Mouse (Mus musculus) cerebellum, adult 11 months (tissue): ENCODE data around the gene Tyrobp.

Source experiments
- DNase-seq: peaks from one replicate; pipeline ENCODE4 v3.0.0; 2022

Gene Tyrobp

DNA sequence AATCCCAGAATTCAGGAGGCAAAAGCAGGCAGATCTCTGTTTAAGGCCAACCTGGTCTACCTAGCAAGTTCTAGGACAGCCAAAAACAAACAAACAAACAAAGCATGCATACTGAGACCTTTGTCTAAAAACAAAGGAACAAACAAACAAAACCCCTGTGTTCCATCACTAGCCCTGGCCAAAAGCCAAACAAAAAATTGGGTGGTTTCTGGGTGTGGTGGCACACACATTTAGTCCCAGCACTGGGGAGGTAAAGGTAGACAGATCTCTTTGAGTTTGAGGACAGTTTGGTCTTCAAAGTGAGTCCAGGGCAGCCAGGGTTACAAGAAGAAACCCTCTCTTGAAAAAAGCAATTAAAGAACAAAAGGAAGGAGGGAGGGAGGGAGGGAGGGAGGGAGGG lies 15.8 kb downstream of the Tyrobp start:
- DNase-seq = no peak

DNA sequence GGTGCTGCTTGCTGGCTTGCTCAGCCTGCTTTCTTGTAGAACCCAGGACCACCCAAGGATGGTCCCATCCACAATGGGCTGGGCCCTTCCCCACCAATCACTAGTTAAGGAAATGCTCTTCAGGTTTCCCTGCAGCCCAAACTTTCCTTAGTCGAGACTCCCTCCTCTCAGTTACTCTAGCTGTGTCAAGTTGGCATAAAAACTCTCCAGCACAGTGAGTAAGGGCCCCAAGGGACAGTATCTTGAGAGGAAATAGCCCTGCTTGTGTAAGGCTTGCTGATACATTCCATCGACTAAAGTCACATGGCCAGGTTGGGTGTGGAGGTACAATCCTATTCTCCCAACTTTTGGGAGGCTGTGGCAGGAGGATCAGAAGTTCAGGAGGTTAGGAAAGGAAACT lies 16.6 kb downstream of the Tyrobp start:
- DNase-seq = no peak

DNA sequence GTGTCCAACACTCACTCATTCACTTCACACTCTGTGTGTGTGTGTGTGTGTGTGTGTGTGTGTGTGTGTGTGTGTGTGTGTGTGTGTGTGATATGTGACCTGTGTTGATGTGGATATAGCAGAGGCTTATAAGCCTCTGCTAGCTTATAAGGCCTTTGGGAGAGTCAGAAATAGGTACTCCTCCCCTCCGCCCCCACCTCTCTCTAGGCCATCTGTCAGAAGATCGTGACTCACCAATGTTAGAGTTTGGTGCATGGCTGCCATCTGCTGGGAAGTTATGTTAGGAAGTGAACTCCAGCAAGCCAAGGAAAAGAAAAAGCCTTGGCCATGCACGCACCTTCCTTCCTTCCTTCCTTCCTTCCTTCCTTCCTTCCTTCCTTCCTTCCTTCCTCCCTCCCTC lies 18.2 kb downstream of the Tyrobp start:
- peak; percentile 88 for DNase-seq

GRCm38 (mm10) chr7:30434238-30434637 lies 20.7 kb downstream of the Tyrobp start:
- no peak for DNase-seq

DNA sequence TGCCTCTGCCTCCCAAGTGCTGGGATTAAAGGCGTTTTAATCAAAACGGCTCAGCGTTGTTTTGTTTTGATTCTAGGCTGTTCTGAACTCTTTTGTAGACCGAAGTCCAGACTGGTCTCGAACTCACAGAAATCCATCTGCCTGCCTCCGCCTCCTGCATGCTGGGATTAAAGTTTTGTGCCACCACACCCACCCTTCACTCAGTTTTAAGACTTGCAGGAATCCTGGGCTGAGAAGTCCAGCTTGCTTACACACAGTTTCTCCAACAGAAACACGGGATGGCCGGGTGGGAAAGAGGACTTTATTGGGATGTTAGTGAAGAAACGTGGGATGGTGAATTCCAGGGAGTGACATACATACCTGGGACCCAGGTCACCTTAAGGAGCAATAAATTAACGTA lies 21.1 kb downstream of the Tyrobp start:
- DNase-seq = no peak

GRCm38 (mm10) chr7:30435156-30435555 lies 21.6 kb downstream of the Tyrobp start:
- DNase-seq = no peak

GRCm38 (mm10) chr7:30436879-30437278 lies 23.3 kb downstream of the Tyrobp start:
- no peak for DNase-seq

- DNase-seq = no peak
Measured at GRCm38 (mm10) chr7:30439734-30440133, 26.2 kb downstream of the Tyrobp start.

- peak; percentile 62 for DNase-seq
Measured at GRCm38 (mm10) chr7:30440697-30441096, 27.1 kb downstream of the Tyrobp start.

GRCm38 (mm10) chr7:30443696-30444095 lies 30.1 kb downstream of the Tyrobp start:
- no peak for DNase-seq

- DNase-seq = no peak
Measured at GRCm38 (mm10) chr7:30444154-30444970, 30.8 kb downstream of the Tyrobp start.

DNA sequence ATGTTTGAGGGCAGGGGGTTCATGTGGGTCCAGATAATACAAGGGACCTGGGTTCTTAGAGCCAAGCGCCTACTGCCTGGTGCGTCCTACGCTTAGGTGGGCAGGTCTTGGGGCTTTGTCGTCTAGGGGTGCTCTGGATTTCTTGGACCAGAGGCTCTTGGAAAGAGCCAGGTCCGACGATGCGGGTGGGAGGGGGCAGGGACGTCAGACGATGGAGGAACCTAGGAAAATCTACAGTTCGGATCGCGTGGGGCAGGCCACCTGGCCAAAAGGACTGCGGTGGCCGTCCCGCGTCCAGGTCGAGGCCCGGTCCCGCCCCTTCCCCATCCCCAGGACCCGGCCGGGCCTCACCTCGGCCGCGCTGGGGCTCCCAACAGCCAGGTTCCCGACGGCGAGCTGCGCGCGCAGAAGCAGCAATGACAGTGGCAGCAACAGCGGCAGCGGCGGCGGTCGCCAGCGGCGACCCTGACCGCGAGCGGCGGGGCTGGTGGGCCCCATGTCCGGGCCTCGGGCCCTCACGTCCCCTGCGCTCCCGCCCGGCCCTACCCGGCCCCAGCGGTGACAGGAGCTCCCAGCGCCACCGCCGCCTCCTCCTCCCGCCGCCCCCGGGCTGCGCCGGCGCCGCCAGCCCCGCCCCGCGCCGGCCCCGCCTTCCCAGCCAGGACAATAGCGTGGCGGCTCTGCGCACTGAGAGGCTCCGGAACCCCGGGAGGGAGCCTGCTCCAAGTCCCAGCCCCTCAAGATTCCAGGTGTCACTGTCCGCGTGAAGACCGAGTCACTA lies 31.6 kb downstream of the Tyrobp start, which contains the start of gene Aplp1:
Gene Aplp1, minus strand, starts transcription at position 565 of the 781 bp plus-strand sequence.
- DNase-seq = peak; percentile 77

DNA sequence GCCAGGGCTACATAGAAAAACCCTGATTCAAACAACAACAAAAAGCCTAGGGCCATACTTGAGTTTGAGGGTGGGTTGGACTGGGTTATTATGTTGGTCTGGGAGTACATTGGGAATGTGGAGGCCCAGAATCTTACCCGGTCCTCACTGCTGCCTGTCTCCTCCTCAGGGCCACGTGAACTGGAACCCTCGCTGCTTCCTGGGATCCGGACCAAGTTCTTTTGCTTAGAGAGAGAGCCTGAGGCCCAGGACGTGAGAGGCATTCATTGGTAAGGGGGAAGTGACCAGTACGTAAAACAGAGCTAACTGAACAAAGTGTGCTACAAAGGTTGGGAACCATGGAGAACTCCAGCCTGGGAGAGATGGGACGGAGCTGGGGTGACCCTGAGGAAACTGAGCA lies 36.7 kb downstream of the Tyrobp start:
- DNase-seq = no peak

DNA sequence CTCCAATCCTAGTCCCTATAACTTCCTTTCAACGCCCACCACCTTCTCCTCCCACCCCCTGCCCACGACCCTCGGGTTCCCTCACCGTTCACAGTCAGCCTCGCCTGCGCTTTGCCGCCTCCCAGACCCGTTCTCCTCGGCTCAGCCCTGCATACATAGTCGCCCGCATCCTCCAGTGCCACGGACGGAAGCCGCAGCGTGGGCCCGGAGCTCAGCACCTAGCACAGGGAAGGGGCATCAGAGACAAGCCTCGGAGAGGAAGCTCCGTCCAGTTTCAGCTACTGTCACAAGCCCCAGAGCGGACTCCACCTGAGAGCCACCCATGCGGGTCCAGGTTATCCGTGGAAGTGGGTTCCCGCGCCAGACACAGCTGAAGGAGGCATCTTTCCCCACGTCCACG lies 39.8 kb downstream of the Tyrobp start:
- no peak for DNase-seq

DNA sequence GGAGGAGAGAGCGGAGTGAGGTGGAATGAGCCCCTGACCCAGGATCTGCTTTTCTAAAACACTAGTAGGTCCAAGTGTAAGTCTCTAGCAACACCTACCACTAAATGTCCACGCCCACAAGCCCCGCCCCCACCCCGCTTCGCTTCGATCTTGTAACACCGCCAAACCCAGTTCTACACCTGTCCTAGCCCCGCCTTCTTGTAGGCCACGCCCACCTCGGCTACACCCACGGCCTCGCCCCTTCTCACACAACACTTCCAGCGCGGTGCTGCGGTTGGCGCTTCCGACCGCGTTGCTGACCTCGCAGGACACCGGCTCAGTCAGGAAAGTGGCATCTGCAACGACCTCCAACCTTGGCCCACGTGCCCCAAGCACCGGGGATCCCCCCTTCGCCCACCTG lies 40.2 kb downstream of the Tyrobp start:
- DNase-seq = no peak

DNA sequence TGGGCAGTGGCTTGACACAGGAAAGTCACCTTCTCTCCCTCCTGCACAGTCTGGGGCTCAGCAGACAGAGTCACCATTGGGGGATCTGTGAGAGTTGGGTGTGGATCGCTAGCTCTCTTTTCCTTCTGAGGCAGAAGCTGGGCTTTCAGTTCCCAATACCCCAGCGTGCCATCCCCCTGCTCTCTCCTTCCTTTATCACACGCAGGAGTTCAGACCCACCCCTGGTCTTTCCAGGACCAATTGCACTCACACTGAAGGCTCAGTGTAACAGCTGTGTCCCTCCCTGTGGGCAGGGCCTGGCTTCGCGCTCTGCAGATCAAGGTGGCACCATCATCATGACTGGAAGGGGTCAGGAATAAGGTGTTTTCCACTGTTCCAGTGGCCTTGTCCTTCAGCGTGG lies 40.7 kb downstream of the Tyrobp start:
- no peak for DNase-seq

DNA sequence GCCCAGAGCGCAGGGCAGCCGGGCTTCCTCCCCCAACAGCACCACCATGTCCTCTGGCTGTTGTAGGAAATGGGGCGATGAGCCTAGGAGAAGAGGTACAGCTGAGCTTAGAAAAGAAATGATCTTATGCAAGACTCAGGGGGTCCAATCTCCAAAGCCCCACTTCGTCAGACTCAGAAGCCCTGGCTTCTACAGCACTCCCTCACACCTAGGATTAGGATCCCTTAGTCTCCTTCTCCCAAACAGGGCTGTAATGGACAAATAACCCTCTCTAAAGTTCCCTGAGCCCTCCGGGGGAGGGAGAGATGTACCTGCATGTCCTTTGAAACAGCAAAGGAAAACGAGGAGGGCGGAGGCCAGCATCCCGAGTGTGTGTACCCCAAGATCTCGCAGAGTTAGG lies 42.9 kb downstream of the Tyrobp start:
- no peak for DNase-seq

DNA sequence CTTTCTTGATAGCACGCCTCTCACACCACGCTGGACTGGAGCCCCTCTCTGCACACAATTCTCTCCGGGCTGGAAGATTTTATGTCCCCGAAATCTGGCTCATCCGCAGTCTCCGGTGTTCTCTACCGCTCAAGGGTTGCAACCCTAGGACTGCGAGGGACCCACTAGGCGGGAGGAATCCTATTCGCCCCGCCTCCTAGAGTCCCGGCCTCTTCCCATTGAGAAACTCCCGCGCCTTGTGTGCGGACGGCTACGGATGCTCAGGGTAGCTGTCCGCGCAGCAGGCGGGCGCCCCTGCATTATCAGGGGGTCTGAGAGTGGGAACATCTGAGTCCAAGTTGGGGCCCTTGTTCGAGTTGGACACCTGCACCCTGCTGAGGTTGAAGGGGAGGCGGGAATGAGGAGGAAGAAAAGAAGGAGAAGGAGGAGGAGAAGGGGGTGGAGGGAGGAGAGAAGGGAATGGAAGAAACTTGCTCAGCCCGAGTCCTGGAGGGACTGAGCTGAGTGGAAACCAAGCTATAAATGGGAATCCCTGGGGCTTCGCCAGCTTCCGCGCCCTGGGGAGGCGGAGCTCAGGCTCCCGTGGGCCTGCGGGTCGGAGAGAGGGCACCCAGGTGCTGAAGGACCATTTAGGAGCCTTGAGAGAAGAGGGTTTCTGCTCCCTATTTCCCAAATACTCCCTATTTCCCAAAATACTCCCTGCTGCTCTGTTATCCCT lies 43.5 kb downstream of the Tyrobp start:
- DNase-seq = no peak

DNA sequence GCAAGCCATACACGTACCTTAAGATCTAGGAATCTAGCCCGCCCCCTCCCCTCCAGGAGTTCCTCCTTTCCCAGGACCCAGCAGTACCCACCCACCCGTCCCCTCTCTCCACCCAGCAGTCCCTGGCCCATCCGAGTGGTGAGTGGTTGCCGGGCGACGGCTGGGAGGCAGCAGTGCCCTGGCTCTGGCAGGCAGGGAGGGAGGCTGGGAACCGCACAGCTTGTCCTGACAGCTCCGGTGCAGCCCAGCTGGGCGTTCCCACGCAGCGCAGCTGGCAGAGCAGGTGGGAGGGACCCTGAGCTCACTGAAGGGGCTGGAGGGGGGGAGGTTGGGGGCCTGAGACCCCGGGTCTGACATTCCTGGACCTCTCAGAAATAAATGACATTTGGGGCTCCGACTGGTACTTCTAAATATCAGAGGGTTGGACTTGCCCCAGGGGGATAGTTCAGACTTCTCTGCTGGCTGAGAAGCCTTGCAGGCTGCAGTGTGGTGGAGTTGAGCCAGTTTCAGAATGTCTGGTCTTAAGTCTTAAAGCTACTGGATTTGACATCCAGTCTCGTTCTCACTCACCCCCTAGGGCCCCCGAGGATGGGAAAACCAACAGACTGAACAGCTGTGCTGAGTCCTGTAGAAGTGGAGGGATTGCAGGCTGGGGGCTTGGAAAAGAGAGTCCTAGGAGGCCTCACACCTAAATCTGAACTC lies 44.2 kb downstream of the Tyrobp start, which contains the start of the genes Kirrel2 and Nphs1:
Gene Kirrel2, minus strand, starts transcription at position 62 of the 702 bp plus-strand sequence.
Gene Nphs1, plus strand, starts transcription at position 687 of the 702 bp plus-strand sequence.
- DNase-seq = no peak

- no peak for DNase-seq
Measured at GRCm38 (mm10) chr7:30459484-30459883, 45.9 kb downstream of the Tyrobp start.

DNA sequence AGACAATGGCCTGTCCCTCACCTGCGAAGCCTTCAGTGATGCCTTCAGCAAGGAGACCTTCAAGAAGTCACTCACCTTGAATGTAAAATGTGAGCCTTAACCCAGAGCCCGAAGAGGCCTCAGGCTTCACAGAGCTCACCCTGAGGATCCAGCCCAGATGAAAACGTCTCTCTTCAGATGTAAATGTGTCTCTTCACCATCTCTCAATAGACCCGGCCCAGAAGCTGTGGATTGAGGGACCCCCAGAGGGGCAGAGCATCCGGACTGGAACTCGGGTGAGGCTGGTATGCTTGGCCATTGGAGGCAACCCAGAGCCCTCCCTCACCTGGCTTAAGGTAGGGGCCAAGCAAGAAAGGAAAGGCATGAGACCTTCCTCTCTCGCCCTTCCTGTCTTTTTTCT lies 50.0 kb downstream of the Tyrobp start:
- DNase-seq = no peak

- no peak for DNase-seq
Measured at GRCm38 (mm10) chr7:30463996-30464395, 50.4 kb downstream of the Tyrobp start.
